Mouse (Mus musculus) CH12.LX (cell line): Measurements from ENCODE around the gene Asb18. TPM values are rescaled to one million over a fixed set of nuclear protein-coding genes. Genes with fewer than 3 reads are reported as not detected.

Source experiments
- DNase-seq: peaks from one replicate; pipeline ENCODE4 v3.0.0-alpha.2; 2013; ENCODE audit errors: extremely low read depth
- H3K27ac ChIP-seq: 2 replicates; pipeline ENCODE4 v1.5.1; 2012; ENCODE audit warnings: low read depth, mild to moderate bottlenecking, control low read depth, moderate library complexity; ENCODE audit not compliant: insufficient read depth
- H3K27me3 ChIP-seq: replicated peaks from 2 replicates; pipeline ENCODE3; 2012; ENCODE audit warnings: inconsistent platforms
- H3K36me3 ChIP-seq, 2 experiments: replicated peaks in 1 of 2; 2 replicates each; pipeline versions ENCODE3 to v1.6.1; 2012; ENCODE audit warnings: inconsistent platforms in 1 of 2, low read length in 1 of 2, mild to moderate bottlenecking in 1 of 2, mixed read lengths in 1 of 2, moderate library complexity in 1 of 2; ENCODE audit not compliant: control insufficient read depth in 1 of 2, insufficient read depth in 1 of 2
- H3K4me1 ChIP-seq, 2 experiments: 2 replicates each; pipeline ENCODE4 v1.6.1; 2012; ENCODE audit warnings: inconsistent platforms in 1 of 2, moderate library complexity in 1 of 2; ENCODE audit not compliant: insufficient read depth in 2 of 2, control insufficient read depth in 1 of 2
- H3K4me2 ChIP-seq: 2 replicates; pipeline ENCODE4 v1.6.1; 2012; ENCODE audit warnings: low read depth, mild to moderate bottlenecking, control low read depth; ENCODE audit not compliant: poor library complexity, insufficient read depth, severe bottlenecking
- H3K4me3 ChIP-seq, 3 experiments: fragments of 150-350 bp in 1 of 3; sonication (generic) in 1 of 3; replicated peaks in 1 of 3; 2 replicates each; pipeline versions ENCODE3 to v1.5.1; 2011 to 2012; ENCODE audit warnings: low read depth in 2 of 3, low read length in 2 of 3, mild to moderate bottlenecking in 2 of 3, moderate library complexity in 2 of 3, control low read depth in 1 of 3, improper control_type of control experiment in 1 of 3, inconsistent platforms in 1 of 3, mixed read lengths in 1 of 3; ENCODE audit not compliant: poor library complexity in 1 of 3
- H3K79me2 ChIP-seq: replicated peaks from 2 replicates; pipeline ENCODE4 v1.6.1; 2012; ENCODE audit warnings: mild to moderate bottlenecking, moderate library complexity; ENCODE audit not compliant: control insufficient read depth, poor library complexity, insufficient read depth, severe bottlenecking; ENCODE audit errors: extremely low read depth
- H3K9ac ChIP-seq: 2 replicates; pipeline ENCODE4 v1.6.1; 2012; ENCODE audit warnings: low read depth, mild to moderate bottlenecking, control low read depth, moderate library complexity; ENCODE audit not compliant: insufficient read depth
- H3K9me3 ChIP-seq: replicated peaks from 2 replicates; pipeline ENCODE3; 2012; ENCODE audit warnings: low read length, inconsistent platforms, mixed read lengths
- BHLHE40 ChIP-seq: IDR thresholded peaks from 2 replicates; pipeline ENCODE4 v1.6.1; 2011; ENCODE audit warnings: mild to moderate bottlenecking, low read depth, low read length, improper control_type of control experiment
- CHD2 ChIP-seq: IDR thresholded peaks from 2 replicates; pipeline ENCODE4 v1.6.1; 2011; ENCODE audit warnings: low read length, improper control_type of control experiment
- ELF1 ChIP-seq: IDR thresholded peaks from 2 replicates; pipeline ENCODE4 v1.6.1; 2014; ENCODE audit warnings: low read depth, mild to moderate bottlenecking, inconsistent platforms, low read length, improper control_type of control experiment
- ETS1 ChIP-seq: conservative IDR thresholded peaks from 2 replicates; pipeline ENCODE4 v1.6.1; 2012; ENCODE audit warnings: low read depth, mild to moderate bottlenecking, inconsistent platforms, low read length, improper control_type of control experiment, moderate library complexity
- GABPA ChIP-seq: IDR thresholded peaks from 2 replicates; pipeline ENCODE4 v1.6.1; 2012; ENCODE audit warnings: low read depth, low read length, improper control_type of control experiment, inconsistent platforms; ENCODE audit not compliant: insufficient replicate concordance
- HCFC1 ChIP-seq: IDR thresholded peaks from 2 replicates; pipeline ENCODE4 v1.6.1; 2012; ENCODE audit warnings: low read depth, mild to moderate bottlenecking, inconsistent platforms, low read length, improper control_type of control experiment
- IRF4 ChIP-seq: IDR thresholded peaks from 2 replicates; pipeline ENCODE4 v1.6.1; 2014; ENCODE audit warnings: low read depth, mild to moderate bottlenecking, inconsistent platforms, low read length, improper control_type of control experiment
- JUN ChIP-seq: IDR thresholded peaks from 2 replicates; pipeline ENCODE4 v1.6.1; 2011; ENCODE audit warnings: low read depth, mild to moderate bottlenecking, low read length, improper control_type of control experiment, moderate library complexity; ENCODE audit not compliant: insufficient read depth
- MAFK ChIP-seq: IDR thresholded peaks from 2 replicates; pipeline ENCODE4 v1.6.1; 2011; ENCODE audit warnings: low read length, improper control_type of control experiment; ENCODE audit not compliant: insufficient replicate concordance
- MEF2A ChIP-seq: IDR thresholded peaks from 2 replicates; pipeline ENCODE4 v1.6.1; 2014; ENCODE audit warnings: low read depth, mild to moderate bottlenecking, inconsistent platforms, low read length, improper control_type of control experiment, borderline replicate concordance
- MYC ChIP-seq: IDR thresholded peaks from 2 replicates; pipeline ENCODE4 v1.6.1; 2011; ENCODE audit warnings: low read depth, mild to moderate bottlenecking, improper control_type of control experiment, low read length
- NRF1 ChIP-seq: IDR thresholded peaks from 2 replicates; pipeline ENCODE4 v1.6.1; 2014; ENCODE audit warnings: low read depth, mild to moderate bottlenecking, inconsistent platforms, low read length, improper control_type of control experiment, moderate library complexity
- PAX5 ChIP-seq: IDR thresholded peaks from 2 replicates; pipeline ENCODE4 v1.6.1; 2012; ENCODE audit warnings: low read length, inconsistent platforms, mixed read lengths
- POLR2AphosphoS2 ChIP-seq: IDR thresholded peaks from 2 replicates; pipeline ENCODE4 v1.6.1; 2011; ENCODE audit warnings: low read depth, low read length, improper control_type of control experiment
- RCOR1 ChIP-seq: conservative IDR thresholded peaks from 2 replicates; pipeline ENCODE4 v1.6.1; 2012; ENCODE audit warnings: low read depth, mild to moderate bottlenecking, inconsistent platforms, low read length, improper control_type of control experiment
- TBP ChIP-seq: conservative IDR thresholded peaks from 2 replicates; pipeline ENCODE4 v1.6.1; 2011; ENCODE audit warnings: low read depth, low read length, improper control_type of control experiment
- TCF12 ChIP-seq: IDR thresholded peaks from 2 replicates; pipeline ENCODE4 v1.6.1; 2014; ENCODE audit warnings: low read depth, mild to moderate bottlenecking, inconsistent platforms, low read length, improper control_type of control experiment
- dilution Hi-C: fragments of 300-500 bp; cut with MboI; formaldehyde crosslinking; loops from 2 replicates; pipeline ENCODE4 v1.14.3; 2020; ENCODE audit warnings: low sequenced_read_pairs; ENCODE audit not compliant: extremely low pct_unique_long_range_greater_than_20kb, extremely low pct_ligation_motif_present
- in situ Hi-C: fragments of 300-500 bp; cut with MboI; formaldehyde crosslinking; loops from 3 replicates; pipeline ENCODE4 v1.14.3; 2019; ENCODE audit warnings: low sequenced_read_pairs, low pct_ligation_motif_present, low pct_unique_long_range_greater_than_20kb, mixed read lengths
- polyA plus RNA-seq: library from polyadenylated mRNA; unstranded; fragments of >175 nt; gene quantifications from 2 replicates; pipeline ENCODE4 v1.2.1, GENCODE M21; 2012; ENCODE audit warnings: low read depth; ENCODE audit not compliant: insufficient read length
- total RNA-seq, 2 experiments: library from RNA; depleted of rRNA; stranded (reverse); fragments of 300-350 nt in 1 of 2; fragments of >200 nt in 1 of 2; gene quantifications; 2 replicates each; pipeline ENCODE4 v1.2.3; 2012 to 2014

The Asb18 gene
- total and polyA plus RNA-seq, 3 experiments: not detected

- Histone ChIP-seq H3K4me3 (no peak overlapping the region), H3K79me2 (no peaks in the 10 kb centered on the region), H3K9ac (no peak overlapping the region), H3K4me1 (no peaks in the 10 kb centered on the region), H3K36me3 (no peaks in the 10 kb centered on the region), H3K27ac (no peak overlapping the region), H3K27me3 (no peaks in the 10 kb centered on the region), H3K4me2 (no peak overlapping the region), H3K9me3 (peaks cover 92% of the 10 kb centered on the region)
- DNase-seq: no peak
- dilution Hi-C loops (no loop called here), in situ Hi-C loops (no loop called here)
- no peak for TF ChIP-seq CHD2
- no peak for TF ChIP-seq POLR2AphosphoS2
- no peak for TF ChIP-seq IRF4
- TF ChIP-seq RCOR1: no peak
- no peak for TF ChIP-seq JUN
- TF ChIP-seq MEF2A: no peak
- TF ChIP-seq TBP: no peak
These were observed 85.8 kb downstream of the Asb18 start for GRCm38 (mm10) chr1:89928676-89929075.

- Histone ChIP-seq H3K36me3 (no peaks in the 10 kb centered on the region), H3K27ac (no peak overlapping the region), H3K79me2 (no peaks in the 10 kb centered on the region), H3K4me3 (no peak overlapping the region), H3K4me1 (no peaks in the 10 kb centered on the region), H3K4me2 (no peak overlapping the region), H3K9ac (no peak overlapping the region), H3K9me3 (peaks cover 93% of the 10 kb centered on the region), H3K27me3 (no peaks in the 10 kb centered on the region)
- in situ Hi-C loops (no loop called here), dilution Hi-C loops (no loop called here)
- no peak for DNase-seq
- no peak for TF ChIP-seq BHLHE40
- TF ChIP-seq GABPA: no peak
- TF ChIP-seq PAX5: no peak
- no peak for TF ChIP-seq HCFC1
- no peak for TF ChIP-seq TCF12
- no peak for TF ChIP-seq MAFK
- no peak for TF ChIP-seq CHD2
- TF ChIP-seq IRF4: no peak
- no peak for TF ChIP-seq POLR2AphosphoS2
- no peak for TF ChIP-seq ELF1
- no peak for TF ChIP-seq MYC
- no peak for TF ChIP-seq NRF1
- TF ChIP-seq ETS1: no peak
These were observed 87.3 kb downstream of the Asb18 start for GRCm38 (mm10) chr1:89927061-89927661.
